Mouse (Mus musculus) midbrain, embryonic 10.5 days (tissue): Measurements from ENCODE around the gene Prnp. TPM values are rescaled to one million over a fixed set of nuclear protein-coding genes. Genes with fewer than 3 reads are reported as not detected.

Source experiments
- DNase-seq: peaks from one replicate; pipeline ENCODE4 v3.0.0-alpha.2; 2017; ENCODE audit warnings: low spot score
- H3K27ac ChIP-seq: fragments of 300-500 bp; sonication (generic); replicated peaks from 2 replicates; pipeline ENCODE4 v1.5.1; 2016; ENCODE audit warnings: mild to moderate bottlenecking
- H3K27me3 ChIP-seq: fragments of 300-500 bp; sonication (generic); 2 replicates; pipeline ENCODE4 v1.6.1; 2016; ENCODE audit warnings: low read depth, mild to moderate bottlenecking; ENCODE audit not compliant: poor library complexity, severe bottlenecking
- H3K36me3 ChIP-seq: fragments of 300-500 bp; sonication (generic); 2 replicates; pipeline ENCODE4 v1.6.1; 2016; ENCODE audit warnings: mild to moderate bottlenecking, moderate library complexity
- H3K4me1 ChIP-seq: fragments of 300-500 bp; sonication (generic); 2 replicates; pipeline ENCODE4 v1.6.1; 2016
- H3K4me3 ChIP-seq: fragments of 300-500 bp; sonication (generic); 2 replicates; pipeline ENCODE4 v1.5.1; 2016; ENCODE audit warnings: mild to moderate bottlenecking, moderate library complexity
- H3K9me3 ChIP-seq: fragments of 300-500 bp; sonication (generic); replicated peaks from 2 replicates; pipeline ENCODE4 v1.6.1; 2016; ENCODE audit warnings: mild to moderate bottlenecking
- WGBS: fragments of 180-500 bp; shearing (Covaris S2); methylation state at CpG from one replicate; pipeline ENCODE4 v1.1.7; 2016; 5-methylcytosine and 5-hydroxymethylcytosine counted together
- polyA plus RNA-seq: library from polyadenylated mRNA; unstranded; fragments of >200 nt; fragmentation: Nextera tagmentation; extraction: Ambion mirVana; gene quantifications from 2 replicates; pipeline ENCODE4 v1.2.1, GENCODE M21; 2016

The Prnp gene
- polyA plus RNA-seq, 1 experiment from 2014 or later: 18.8 TPM

DNA sequence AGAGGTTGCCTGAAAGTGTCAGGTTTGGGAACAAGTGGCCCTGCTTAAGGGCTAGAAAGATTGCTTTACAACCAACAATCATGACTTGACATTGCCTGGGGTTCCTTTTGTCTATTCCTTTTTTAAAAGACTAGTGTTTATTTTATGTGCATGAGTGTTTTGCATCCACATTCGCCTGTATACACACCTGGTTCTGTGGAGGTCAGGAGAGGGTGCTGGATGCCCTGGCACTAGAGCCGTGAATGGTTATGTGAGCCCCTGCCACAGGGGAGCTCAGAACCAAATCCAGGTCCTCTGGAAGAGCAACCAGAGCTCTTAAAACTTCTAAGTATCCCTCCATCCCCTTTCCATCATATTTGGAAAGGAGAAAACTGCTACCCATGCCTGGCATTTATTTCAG is 1.1 kb downstream of the Prnp start:
- Histone ChIP-seq H3K4me1 (peaks cover 13% of the 10 kb centered on the region), H3K27ac (no peak overlapping the region), H3K9me3 (no peaks in the 10 kb centered on the region), H3K36me3 (no peaks in the 10 kb centered on the region), H3K4me3 (peak overlapping the region; percentile 62), H3K27me3 (peaks cover 30% of the 10 kb centered on the region)
- no peak for DNase-seq
- 62% methylated on average over 2 of the region's 2 CpGs for WGBS

DNA sequence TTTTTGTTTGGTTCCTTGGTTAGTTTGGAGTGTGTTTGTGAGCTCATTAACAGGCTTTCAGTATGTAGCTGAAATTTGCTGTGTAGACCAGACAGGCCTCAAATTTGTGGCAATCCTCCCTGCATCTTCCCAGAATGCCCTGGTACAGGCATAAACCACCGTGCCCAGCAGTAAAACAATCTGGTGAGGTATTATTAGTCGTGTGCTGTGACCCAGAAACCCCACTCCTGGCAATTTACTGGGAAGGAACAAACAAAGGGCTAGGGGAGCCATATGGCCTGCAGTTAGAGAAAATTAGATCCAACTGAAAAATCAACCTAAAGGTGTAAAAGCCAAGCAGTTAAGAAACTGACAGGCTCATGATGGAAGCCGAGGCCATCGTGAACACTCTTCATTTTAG is 1.6 kb downstream of the Prnp start:
- Histone ChIP-seq H3K36me3 (no peaks in the 10 kb centered on the region), H3K9me3 (no peaks in the 10 kb centered on the region), H3K27ac (no peak overlapping the region), H3K27me3 (peaks cover 30% of the 10 kb centered on the region), H3K4me3 (no peak overlapping the region), H3K4me1 (peaks cover 13% of the 10 kb centered on the region)
- 63% methylated on average over 4 of the region's 4 CpGs for WGBS
- DNase-seq: no peak

DNA sequence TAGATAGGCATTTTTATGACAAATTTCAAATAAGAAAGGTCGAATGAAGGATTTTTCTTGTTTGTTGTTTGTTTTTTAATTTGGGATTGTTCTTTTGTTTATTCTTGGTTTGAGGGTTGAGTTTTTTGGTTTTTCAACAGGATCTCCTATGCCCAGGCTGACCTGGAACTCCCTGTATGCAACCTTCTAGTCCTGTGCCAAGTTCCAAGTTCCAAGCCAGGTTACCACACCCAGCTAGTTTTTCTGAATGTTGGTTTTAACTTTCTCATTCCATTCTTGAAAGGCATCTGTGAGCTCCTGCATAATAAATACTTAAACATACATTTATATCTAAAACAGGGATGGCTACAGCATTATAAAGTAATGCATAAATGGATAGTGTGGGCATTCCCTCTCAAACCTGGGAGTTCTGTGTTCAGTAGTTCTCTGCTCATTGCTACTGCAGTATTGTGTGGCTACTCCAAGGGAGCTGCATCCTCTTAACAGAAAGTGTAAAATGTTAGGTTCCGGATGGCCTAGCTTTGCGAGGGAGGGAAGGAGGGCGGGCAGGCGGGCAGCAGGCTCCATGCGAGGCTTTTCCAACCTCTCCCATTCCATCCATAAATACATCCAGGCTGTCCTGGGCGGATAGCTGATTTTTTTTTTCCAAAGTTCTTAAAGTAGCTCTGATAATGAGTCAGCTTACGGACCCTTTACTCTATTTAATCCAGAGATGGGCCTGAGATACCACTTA is 3.0 kb downstream of the Prnp start:
- WGBS: 87% methylated on average over 8 of the region's 8 CpGs
- Histone ChIP-seq H3K27ac (no peak overlapping the region), H3K27me3 (peaks cover 28% of the 10 kb centered on the region), H3K36me3 (peaks cover 3% of the 10 kb centered on the region; the same call in 1 of the 2 replicates), H3K9me3 (no peaks in the 10 kb centered on the region), H3K4me3 (no peak overlapping the region), H3K4me1 (peaks cover 13% of the 10 kb centered on the region)
- DNase-seq: no peak

DNA sequence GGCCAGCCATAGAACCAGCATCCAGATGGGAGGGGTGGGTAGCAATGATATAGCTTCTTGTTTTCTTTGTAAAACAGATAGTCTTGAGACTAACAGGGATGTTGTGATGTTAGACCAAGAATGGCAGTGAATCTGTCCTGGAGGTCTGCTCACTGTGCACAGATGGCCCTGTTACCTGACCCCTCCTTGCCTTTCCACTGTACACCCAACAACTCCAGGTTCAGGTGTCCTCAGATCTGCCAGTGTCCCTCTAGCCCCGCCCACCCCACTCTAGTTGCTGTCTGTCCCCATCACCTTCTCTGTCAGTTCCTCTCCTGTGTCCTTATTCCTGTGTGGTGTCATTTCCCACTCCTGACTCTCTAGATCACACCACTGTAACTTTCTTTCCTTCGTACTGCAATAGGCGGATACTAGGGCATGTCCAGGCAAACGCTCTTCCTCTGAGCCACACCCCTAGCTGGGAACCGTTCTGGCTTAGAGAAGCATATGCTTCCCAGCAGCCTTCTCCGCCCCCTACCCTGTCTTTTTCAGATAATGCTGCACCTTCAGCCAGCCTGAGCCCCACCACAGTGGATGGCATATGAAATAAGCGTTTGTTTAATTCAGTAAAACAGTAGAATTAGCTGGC is 22.7 kb downstream of the Prnp start:
- WGBS: 79% methylated on average over 7 of the region's 7 CpGs
- no peaks in the 10 kb centered on the region for H3K9me3 ChIP-seq
- DNase-seq: no peak
- H3K36me3 ChIP-seq: peaks cover 9% of the 10 kb centered on the region
- H3K4me3 ChIP-seq: no peak overlapping the region
- H3K27ac ChIP-seq: no peak overlapping the region
- peaks cover 16% of the 10 kb centered on the region for H3K4me1 ChIP-seq
- no peaks in the 10 kb centered on the region for H3K27me3 ChIP-seq

DNA sequence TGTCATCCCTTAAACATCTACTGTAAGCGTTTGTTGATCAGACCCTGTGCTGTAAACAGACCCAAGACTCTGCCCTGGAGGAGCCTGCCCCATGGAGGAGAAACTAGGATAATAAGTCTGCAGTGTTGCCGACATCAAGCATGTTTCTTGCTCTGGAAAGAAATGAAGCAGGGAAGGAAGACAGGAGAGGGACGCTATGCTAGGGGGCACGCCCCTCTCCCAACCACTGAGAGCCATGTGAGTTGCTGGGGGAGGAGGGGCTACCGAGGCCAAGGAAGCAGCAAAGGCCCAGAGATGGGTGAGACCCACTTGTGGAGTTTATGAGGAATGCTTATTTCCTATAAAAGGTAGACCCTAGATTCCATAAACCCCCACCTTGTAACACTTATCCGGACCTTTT is 23.3 kb downstream of the Prnp start:
- Histone ChIP-seq H3K27me3 (no peaks in the 10 kb centered on the region), H3K27ac (no peak overlapping the region), H3K36me3 (peaks cover 9% of the 10 kb centered on the region), H3K4me3 (no peak overlapping the region), H3K9me3 (no peaks in the 10 kb centered on the region), H3K4me1 (peaks cover 16% of the 10 kb centered on the region)
- WGBS: 37% methylated on average over 6 of the region's 6 CpGs
- DNase-seq: no peak

DNA sequence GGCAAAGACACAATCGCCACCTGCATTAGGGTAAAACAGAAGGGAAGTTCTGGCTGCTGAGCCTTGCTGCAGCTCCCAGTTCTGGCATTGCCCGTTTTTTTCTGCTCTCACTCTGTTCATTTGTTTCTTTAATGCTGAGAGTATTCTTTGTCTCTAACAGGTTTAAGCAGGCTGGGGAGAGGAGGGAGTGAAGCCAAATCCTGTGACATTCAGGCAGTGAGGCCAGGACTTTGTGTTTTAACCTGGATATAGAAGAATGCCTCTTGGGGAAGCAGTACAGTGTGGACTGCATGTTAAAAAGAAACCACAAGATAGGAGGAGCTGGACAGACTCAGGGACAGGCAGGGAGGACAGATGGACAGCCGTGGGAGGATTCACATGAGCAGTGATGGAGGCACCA is 23.9 kb downstream of the Prnp start:
- Histone ChIP-seq H3K27me3 (no peaks in the 10 kb centered on the region), H3K36me3 (peaks cover 9% of the 10 kb centered on the region), H3K9me3 (no peaks in the 10 kb centered on the region), H3K4me1 (peaks cover 16% of the 10 kb centered on the region), H3K27ac (no peak overlapping the region), H3K4me3 (no peak overlapping the region)
- WGBS: 52% methylated on average over 3 of the region's 3 CpGs
- DNase-seq: no peak

DNA sequence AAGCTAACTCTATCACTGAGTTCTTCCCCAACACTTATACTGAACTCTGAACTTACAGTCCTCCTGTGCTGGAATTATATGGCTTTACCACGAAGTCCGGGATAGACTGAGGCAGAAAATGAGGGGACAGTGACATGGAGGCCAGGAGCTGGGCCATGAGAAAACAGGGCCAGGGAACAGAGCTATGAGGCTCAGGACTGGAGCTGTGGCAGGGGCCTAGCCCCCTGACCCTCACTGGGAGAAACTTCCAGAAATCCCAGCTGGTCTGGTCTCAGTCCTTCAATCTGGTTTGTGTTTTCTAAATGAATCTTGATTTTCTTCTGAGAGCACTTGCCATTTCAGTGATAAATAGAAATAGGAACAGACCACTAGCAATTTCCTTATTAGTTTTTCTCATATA is 24.5 kb downstream of the Prnp start:
- peaks cover 16% of the 10 kb centered on the region for H3K4me1 ChIP-seq
- WGBS: 94% methylated on average over 2 of the region's 2 CpGs
- no peak overlapping the region for H3K27ac ChIP-seq
- H3K9me3 ChIP-seq: no peaks in the 10 kb centered on the region
- peaks cover 9% of the 10 kb centered on the region for H3K36me3 ChIP-seq
- H3K27me3 ChIP-seq: no peaks in the 10 kb centered on the region
- no peak overlapping the region for H3K4me3 ChIP-seq
- no peak for DNase-seq

DNA sequence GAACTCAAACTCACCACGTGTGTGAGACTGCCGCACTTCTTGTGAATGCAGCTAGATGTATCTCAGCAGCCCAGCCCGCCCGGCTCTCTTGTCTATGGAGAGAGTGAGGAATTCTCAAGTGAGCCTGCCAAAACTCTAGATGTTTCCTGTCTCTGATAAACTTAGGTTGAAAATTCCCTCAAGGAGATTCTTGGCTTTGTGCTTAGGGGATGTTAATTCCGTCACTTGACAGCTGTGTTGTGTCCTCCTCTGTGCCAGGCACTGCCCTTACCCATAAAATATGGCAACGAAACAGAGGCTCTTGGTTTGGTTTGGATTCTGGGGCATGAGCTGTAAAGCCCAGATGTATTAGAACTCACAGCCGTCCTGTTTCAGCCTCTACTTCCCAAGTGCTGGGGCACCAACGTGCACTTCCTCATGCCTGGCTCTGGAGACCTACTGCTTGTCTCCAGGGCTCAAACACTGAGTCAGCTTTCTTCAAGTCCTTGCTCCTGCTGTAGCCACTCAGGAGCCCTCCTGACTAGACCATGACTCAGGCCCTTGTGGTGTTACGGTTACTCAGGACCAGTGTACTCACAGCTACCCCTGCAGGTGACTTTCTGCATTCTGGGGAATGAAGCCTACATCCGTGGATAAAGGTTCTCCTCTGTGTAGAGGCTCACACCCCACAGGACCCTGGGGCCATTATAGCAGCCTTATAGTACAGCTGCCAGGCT is 25.8 kb downstream of the Prnp start:
- Histone ChIP-seq H3K27ac (no peak overlapping the region), H3K4me3 (no peak overlapping the region), H3K27me3 (no peaks in the 10 kb centered on the region), H3K9me3 (no peaks in the 10 kb centered on the region), H3K4me1 (peaks cover 16% of the 10 kb centered on the region), H3K36me3 (peaks cover 9% of the 10 kb centered on the region)
- no peak for DNase-seq
- WGBS: 89% methylated on average over 10 of the region's 10 CpGs

DNA sequence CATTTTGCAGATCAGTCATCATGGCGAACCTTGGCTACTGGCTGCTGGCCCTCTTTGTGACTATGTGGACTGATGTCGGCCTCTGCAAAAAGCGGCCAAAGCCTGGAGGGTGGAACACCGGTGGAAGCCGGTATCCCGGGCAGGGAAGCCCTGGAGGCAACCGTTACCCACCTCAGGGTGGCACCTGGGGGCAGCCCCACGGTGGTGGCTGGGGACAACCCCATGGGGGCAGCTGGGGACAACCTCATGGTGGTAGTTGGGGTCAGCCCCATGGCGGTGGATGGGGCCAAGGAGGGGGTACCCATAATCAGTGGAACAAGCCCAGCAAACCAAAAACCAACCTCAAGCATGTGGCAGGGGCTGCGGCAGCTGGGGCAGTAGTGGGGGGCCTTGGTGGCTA is 26.7 kb downstream of the Prnp start:
- Histone ChIP-seq H3K36me3 (peaks cover 9% of the 10 kb centered on the region), H3K9me3 (no peaks in the 10 kb centered on the region), H3K4me1 (peaks cover 16% of the 10 kb centered on the region), H3K27me3 (no peaks in the 10 kb centered on the region), H3K27ac (no peak overlapping the region), H3K4me3 (no peak overlapping the region)
- no peak for DNase-seq
- WGBS: 94% methylated on average over 10 of the region's 10 CpGs

DNA sequence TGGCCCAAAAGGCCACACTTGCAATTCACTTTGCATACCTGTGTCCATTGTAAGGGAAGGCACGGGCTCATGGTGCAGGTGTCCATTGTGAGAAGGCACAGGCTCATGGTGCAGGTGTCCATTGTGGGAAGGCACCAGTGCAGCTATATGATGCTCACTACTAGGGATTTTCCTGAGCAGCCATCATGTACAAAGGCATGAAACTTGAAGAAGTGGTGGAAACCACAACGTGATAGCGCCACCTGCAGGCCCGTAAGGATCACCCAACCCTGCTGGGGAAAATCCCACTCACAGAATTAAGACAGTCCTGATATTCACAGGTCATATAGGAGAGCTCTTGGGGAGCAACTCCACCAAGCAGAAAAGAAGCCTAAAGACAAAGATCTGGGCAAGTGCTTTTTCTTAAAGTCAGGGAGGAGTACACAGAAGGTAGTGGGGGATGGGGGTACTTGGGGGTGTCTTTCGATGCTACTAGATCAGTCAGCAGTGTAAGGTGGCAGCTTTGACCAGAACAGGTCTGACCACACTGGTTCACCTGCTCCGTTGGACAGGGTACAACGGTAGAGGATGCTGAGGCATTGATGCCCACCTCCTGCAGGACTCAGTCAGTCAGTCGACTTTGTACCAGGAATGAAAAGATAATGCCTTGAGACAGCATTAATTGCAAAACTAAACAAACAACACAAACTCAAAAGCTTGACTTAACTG is 29.8 kb downstream of the Prnp start:
- H3K36me3 ChIP-seq: peaks cover 9% of the 10 kb centered on the region
- no peaks in the 10 kb centered on the region for H3K9me3 ChIP-seq
- H3K4me1 ChIP-seq: no peaks in the 10 kb centered on the region
- H3K27ac ChIP-seq: no peak overlapping the region
- H3K4me3 ChIP-seq: no peak overlapping the region
- 40% methylated on average over 8 of the region's 8 CpGs for WGBS
- peak; percentile 47 for DNase-seq
- H3K27me3 ChIP-seq: no peaks in the 10 kb centered on the region

DNA sequence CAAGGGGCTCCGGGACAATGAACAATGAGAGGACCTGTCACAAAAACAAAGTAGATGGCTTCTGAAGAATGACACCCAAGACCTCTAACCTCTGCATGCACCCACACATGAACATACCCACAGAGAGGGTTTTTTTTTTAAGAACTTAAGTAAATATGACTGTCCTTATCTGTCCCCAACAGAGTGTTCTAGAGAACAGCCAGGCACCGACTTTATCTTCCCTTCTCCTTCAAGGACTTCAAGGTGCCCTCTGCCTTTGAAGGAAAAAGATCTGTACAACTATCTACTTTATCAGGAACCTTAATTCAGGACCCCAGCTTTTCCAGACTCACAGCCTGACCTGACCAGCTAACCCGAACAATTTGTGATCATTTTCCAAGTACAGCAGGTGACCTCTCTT is 30.8 kb downstream of the Prnp start:
- WGBS: 87% methylated on average over 3 of the region's 3 CpGs
- H3K27ac ChIP-seq: no peak overlapping the region

DNA sequence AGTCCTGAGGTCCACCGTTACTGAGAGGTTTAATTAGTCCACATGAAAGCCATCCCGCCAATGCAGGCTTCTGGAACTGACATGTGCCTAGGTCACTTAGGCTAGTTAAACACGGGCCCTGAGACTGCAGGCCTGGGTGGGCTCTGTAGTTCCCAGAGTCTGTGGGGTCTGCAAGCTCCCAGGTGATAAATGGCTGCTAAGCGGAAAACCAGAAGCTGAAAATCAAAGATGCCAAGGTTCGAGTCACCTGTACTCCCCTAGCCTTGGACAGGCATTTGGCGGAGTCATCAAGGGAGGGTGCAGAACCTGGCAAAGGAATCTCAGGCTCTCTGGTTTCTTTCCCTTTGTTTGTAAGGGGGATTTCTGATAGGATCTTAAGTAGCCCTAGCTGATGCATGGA is 31.8 kb downstream of the Prnp start:
- Histone ChIP-seq H3K36me3 (peaks cover 6% of the 10 kb centered on the region), H3K4me3 (no peak overlapping the region), H3K27me3 (no peaks in the 10 kb centered on the region), H3K4me1 (no peaks in the 10 kb centered on the region), H3K27ac (no peak overlapping the region), H3K9me3 (no peaks in the 10 kb centered on the region)
- DNase-seq: no peak
- 84% methylated on average over 6 of the region's 6 CpGs for WGBS

More for the DNA sequence above, 30.8 kb downstream of the Prnp start:
- DNase-seq: no peak
- H3K4me3 ChIP-seq: no peak overlapping the region
- H3K9me3 ChIP-seq: no peaks in the 10 kb centered on the region
- H3K27me3 ChIP-seq: no peaks in the 10 kb centered on the region
- peaks cover 9% of the 10 kb centered on the region for H3K36me3 ChIP-seq
- no peaks in the 10 kb centered on the region for H3K4me1 ChIP-seq
